Mouse (Mus musculus) intestine, embryonic 14.5 days (tissue): ENCODE measurements around the gene Hoxb5. TPM values are rescaled to one million over a fixed set of nuclear protein-coding genes. Genes with fewer than 3 reads are reported as not detected.

ENCODE experiments used
- ATAC-seq: fragments of 200-750 bp; cut with Nextera tagmentation; replicated peaks from 2 replicates; pipeline ENCODE4 v1.8.0; 2017; ENCODE audit warnings: low read depth, moderate number of reproducible peaks, moderate TSS enrichment, moderate library complexity; ENCODE audit not compliant: low FRiP score, low TSS enrichment
- DNase-seq: peaks from one replicate; pipeline ENCODE4 v3.0.0-alpha.2; 2018; ENCODE audit warnings: low spot score
- H3K27ac ChIP-seq: fragments of 300-500 bp; sonication (generic); 2 replicates; pipeline ENCODE4 v1.5.1; 2014; ENCODE audit warnings: low read depth, mild to moderate bottlenecking, control low read depth
- H3K27me3 ChIP-seq: fragments of 300-500 bp; sonication (generic); replicated peaks from 2 replicates; pipeline ENCODE4 v1.6.1; 2014; ENCODE audit warnings: low read length, control low read depth; ENCODE audit not compliant: control insufficient read depth, insufficient read depth
- H3K36me3 ChIP-seq: fragments of 300-500 bp; sonication (generic); 2 replicates; pipeline ENCODE4 v1.6.1; 2014; ENCODE audit warnings: low read length, control low read depth; ENCODE audit not compliant: control insufficient read depth, insufficient read depth
- H3K4me1 ChIP-seq: fragments of 300-500 bp; sonication (generic); replicated peaks from 2 replicates; pipeline ENCODE4 v1.6.1; 2014; ENCODE audit warnings: low read length, control low read depth, mixed read lengths; ENCODE audit not compliant: control insufficient read depth, insufficient read depth
- H3K4me2 ChIP-seq: fragments of 300-500 bp; sonication (generic); 2 replicates; pipeline ENCODE4 v1.6.1; 2014; ENCODE audit warnings: low read length
- H3K4me3 ChIP-seq: fragments of 300-500 bp; sonication (generic); 2 replicates; pipeline ENCODE4 v1.5.1; 2014; ENCODE audit warnings: low read depth, low read length, control low read depth, mixed read lengths
- H3K9ac ChIP-seq: fragments of 300-500 bp; sonication (generic); 2 replicates; pipeline ENCODE4 v1.6.1; 2014; ENCODE audit warnings: mild to moderate bottlenecking, low read length
- H3K9me3 ChIP-seq: fragments of 300-500 bp; sonication (generic); 2 replicates; pipeline ENCODE4 v1.6.1; 2016; ENCODE audit warnings: low read length, control low read depth; ENCODE audit not compliant: control insufficient read depth
- WGBS: fragments of 180-500 bp; shearing (Covaris S2); extraction: QIAGEN DNeasy Blood & Tissue Kit; methylation state at CpG from one replicate; pipeline ENCODE4 v1.1.7; 2014; 5-methylcytosine and 5-hydroxymethylcytosine counted together
- polyA plus RNA-seq: library from polyadenylated mRNA; unstranded; fragments of >200 nt; fragmentation: Nextera tagmentation; extraction: Ambion mirVana; gene quantifications from 2 replicates; pipeline ENCODE4 v1.2.1, GENCODE M21; 2014

Hoxb5 gene
- polyA plus RNA-seq, 1 experiment from 2014 or later, result 49.6 TPM

DNA sequence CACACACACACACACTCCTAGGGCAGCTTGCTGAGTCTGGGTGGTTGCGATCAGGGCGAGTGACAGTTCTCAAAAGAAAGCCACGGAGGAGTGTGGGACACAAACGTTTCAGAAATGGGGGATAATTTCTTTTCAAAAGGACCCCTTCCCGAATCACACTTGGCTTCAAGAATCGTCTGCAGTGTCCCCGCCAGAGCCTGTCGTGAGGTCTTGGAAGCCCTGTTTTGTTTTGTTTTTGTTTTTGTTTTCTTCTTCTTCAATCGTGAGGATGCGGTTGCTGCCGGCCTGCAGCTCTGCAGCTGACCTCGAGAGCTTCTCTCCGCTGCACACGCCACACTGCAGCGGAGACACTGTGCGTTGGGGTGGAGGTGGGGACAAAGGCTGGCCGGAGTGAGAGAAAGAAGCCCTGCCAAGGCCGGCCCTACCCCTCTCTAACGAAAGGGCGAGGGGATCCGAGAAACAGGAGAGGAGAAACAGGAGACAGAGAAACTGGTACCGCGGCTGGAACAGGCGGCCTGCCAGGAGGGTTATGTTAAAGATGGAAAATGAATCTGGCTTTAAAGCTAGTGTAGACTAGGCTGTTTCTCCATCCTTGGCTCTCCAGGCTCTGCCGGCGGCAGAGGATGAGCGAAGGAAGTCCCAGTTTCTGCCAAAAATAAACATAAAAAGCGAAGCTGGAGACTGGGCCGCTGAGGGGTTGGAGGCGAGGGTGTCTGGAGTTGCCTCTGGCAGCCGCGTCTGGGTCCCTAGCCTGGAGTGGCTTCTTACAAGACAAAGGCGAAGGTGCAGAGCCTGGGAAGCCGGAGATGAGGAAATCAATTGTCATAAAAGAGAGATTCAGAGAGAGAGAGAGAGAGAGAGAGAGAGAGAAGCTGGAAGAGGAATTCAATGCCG lies 25.7 kb upstream of the Hoxb5 start:
- ATAC-seq, result no peak
- DNase-seq, result no peak
- Histone ChIP-seq H3K36me3 (no peaks in the 10 kb centered on the region), H3K27me3 (peaks cover 86% of the 10 kb centered on the region), H3K9me3 (no peaks in the 10 kb centered on the region), H3K4me3 (no peak overlapping the region), H3K4me2 (peak overlapping the region; percentile 36), H3K27ac (no peak overlapping the region), H3K4me1 (peaks cover 7% of the 10 kb centered on the region; the same call in 1 of the 2 replicates), H3K9ac (0 out of 2 replicates have a peak overlapping the region, but pooled peaks have one; percentile 20)
- 7% methylated on average over 35 of the region's 35 CpGs for WGBS

DNA sequence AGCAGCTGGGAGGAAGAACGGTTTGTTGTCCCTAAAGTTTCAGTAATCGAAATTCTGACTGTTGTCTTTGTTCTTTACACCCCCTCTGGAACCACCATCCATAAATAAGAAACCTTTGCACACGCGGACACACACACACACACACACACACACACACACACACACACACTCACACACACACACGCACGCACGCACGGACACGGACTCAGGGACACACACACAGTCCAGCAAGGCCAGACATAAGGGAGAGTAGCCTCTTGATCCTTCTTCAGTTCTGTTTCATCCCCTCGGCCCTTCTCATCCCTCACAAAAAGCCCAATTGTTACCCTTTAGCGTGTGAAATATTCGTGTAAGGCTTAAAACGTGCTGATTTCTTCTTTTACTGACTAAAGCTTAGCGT lies 24.8 kb upstream of the Hoxb5 start:
- Histone ChIP-seq H3K4me2 (0 out of 2 replicates have a peak overlapping the region, but pooled peaks have one; percentile 36), H3K27me3 (peaks cover 77% of the 10 kb centered on the region), H3K9me3 (no peaks in the 10 kb centered on the region), H3K4me3 (no peak overlapping the region), H3K27ac (no peak overlapping the region), H3K9ac (no peak overlapping the region), H3K4me1 (peaks cover 7% of the 10 kb centered on the region; the same call in 1 of the 2 replicates), H3K36me3 (no peaks in the 10 kb centered on the region)
- WGBS, result 19% methylated on average over 14 of the region's 14 CpGs
- DNase-seq, result no peak
- no peak for ATAC-seq

DNA sequence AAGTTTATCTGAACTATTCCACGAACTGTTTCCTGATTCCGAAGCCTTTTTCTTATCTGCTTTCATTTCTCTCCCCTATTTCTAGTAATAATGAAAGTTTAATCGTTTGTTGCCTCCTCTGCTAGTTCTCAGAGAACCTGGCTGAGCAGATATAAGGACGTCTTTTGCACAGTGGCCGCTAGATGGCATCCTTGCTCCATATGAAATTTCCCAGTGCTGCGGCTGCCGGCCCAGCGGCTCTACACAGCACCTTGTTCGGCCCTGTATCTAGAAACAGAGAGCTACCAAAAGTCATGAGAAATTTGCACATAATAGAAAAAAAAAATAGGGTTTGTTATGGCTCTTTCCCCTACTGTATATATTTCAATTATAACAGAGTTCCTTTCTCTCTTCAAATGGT lies 24.4 kb upstream of the Hoxb5 start:
- peak; percentile 94 for DNase-seq
- Histone ChIP-seq H3K9me3 (no peaks in the 10 kb centered on the region), H3K4me3 (no peak overlapping the region), H3K9ac (no peak overlapping the region), H3K36me3 (no peaks in the 10 kb centered on the region), H3K27me3 (peaks cover 72% of the 10 kb centered on the region), H3K4me2 (no peak overlapping the region), H3K4me1 (peaks cover 7% of the 10 kb centered on the region; the same call in 1 of the 2 replicates), H3K27ac (no peak overlapping the region)
- under 1% methylated on average over 9 of the region's 9 CpGs for WGBS
- peak; percentile 32 for ATAC-seq

DNA sequence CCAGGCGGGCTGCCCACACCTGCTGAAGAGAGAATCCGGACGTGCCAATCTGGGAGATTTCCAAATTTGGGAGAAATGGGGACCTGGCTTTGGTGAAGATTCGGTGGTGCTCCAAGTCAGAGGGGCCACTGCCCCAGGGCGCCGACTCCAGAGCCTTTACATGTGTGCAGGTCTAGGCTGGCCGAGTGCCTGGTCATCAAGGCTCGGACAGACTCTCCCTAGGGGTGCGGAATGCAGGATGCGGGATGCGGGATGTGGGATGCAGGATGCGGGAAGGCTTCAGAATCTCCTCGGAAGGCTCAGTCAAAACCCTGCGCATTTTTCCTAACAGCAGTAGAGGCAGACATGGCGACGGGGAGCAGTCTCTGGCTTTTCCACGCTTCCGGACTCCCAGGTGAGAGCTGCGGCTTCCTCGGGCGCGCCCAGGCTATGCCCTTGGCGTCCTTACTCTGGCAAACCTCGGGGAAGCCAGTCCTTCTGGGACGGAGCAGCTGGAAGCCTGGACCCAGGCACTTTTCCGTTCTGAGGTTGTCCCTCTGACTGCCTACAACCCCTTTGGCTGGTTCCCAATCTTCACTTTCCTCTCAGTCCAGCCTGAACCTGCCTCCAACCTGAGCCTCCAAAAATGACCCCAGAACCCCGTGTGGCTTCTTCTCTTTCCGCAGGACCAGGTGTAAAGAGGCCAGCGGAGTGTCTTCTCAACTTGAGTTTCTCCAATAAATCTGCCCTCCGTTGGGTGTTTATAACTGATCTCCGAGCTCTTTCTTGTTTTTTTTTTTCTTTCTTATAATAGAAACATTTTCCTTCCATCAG lies 23.5 kb upstream of the Hoxb5 start:
- Histone ChIP-seq H3K27me3 (peaks cover 64% of the 10 kb centered on the region), H3K27ac (no peak overlapping the region), H3K9me3 (no peaks in the 10 kb centered on the region), H3K4me2 (peak overlapping the region; percentile 33; the same call in 1 of the 2 replicates), H3K9ac (no peak overlapping the region), H3K4me3 (no peak overlapping the region), H3K36me3 (no peaks in the 10 kb centered on the region), H3K4me1 (peaks cover 7% of the 10 kb centered on the region; the same call in 1 of the 2 replicates)
- 7% methylated on average over 31 of the region's 31 CpGs for WGBS
- DNase-seq (no peak), ATAC-seq (no peak)

DNA sequence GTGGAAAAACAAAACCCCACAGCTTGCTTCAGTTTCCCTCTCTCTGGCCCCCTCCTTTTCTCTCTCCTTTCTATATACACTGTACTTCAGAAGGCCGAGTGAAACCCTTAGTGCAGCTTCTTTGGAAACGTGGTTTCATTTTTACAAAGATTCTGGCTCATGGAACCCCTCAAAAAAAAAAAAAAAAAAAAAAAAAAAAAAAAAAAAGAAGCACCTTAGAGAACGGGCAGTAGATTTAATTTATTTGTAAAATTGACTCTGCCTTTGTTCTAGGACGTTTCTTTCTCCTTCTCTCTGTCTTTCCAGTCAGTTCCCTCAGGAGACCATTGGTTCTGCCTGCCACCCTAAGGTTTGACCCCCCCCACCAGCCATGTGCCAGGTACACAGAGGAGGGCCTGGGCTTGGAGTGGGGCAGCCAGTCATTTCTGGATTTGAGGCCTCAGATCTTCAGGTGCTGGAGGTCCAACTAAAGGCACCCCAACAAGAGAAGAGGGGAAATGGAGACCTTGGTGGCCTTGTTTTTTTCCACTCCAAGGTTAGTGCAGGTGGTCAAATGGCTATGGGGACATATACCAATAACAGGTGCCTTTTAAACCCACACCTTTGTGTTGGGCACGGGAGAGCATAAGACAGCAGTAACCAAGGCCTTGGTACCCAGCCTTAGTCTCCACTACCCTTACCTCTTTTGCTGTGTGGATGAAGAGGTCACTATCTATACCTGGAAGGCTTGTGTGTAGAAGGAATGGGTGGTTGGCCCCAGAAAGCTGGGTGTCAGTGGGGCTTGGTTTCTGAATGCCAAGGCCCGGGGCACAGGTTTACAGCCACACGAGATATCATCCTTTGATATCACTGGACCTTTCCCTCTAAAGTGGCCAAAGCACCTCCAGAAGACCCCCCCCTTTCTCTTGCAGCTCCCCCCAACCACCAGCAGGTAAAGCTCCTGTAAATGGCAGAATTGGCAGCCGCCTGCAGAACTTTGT lies 22.4 kb upstream of the Hoxb5 start:
- Histone ChIP-seq H3K4me1 (peaks cover 7% of the 10 kb centered on the region; the same call in 1 of the 2 replicates), H3K27me3 (peaks cover 53% of the 10 kb centered on the region), H3K27ac (no peak overlapping the region), H3K4me2 (peak overlapping the region; percentile 86; the same call in 1 of the 2 replicates), H3K36me3 (no peaks in the 10 kb centered on the region), H3K9me3 (no peaks in the 10 kb centered on the region), H3K4me3 (no peak overlapping the region), H3K9ac (no peak overlapping the region)
- DNase-seq, result no peak
- WGBS, result 23% methylated on average over 8 of the region's 8 CpGs
- no peak for ATAC-seq

DNA sequence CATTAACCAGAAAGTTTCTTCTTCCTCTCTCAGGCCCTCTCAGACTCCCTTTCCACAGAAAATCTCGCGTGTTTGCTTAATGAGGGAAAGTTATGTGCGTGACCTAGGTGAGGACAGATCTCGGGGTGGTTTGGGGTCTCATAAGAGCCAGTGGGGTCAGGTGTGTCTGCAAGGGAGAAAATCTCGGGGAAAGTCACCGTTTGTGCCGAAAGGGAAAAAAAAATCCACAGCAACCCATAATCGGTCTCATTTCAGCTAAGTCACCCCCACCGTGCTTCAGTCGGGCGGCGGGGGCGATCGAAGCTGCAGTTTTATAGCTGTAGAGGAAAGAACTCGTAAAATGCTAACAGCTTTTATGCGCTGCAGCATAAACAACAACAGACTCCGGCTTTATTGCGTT lies 21.7 kb upstream of the Hoxb5 start:
- Histone ChIP-seq H3K27me3 (peaks cover 52% of the 10 kb centered on the region), H3K36me3 (no peaks in the 10 kb centered on the region), H3K9me3 (no peaks in the 10 kb centered on the region), H3K4me1 (peaks cover 7% of the 10 kb centered on the region; the same call in 1 of the 2 replicates), H3K4me2 (peak overlapping the region; percentile 86), H3K9ac (no peak overlapping the region), H3K4me3 (peak overlapping the region; percentile 49; the same call in 1 of the 2 replicates), H3K27ac (no peak overlapping the region)
- DNase-seq (no peak), ATAC-seq (no peak)
- 12% methylated on average over 18 of the region's 18 CpGs for WGBS

DNA sequence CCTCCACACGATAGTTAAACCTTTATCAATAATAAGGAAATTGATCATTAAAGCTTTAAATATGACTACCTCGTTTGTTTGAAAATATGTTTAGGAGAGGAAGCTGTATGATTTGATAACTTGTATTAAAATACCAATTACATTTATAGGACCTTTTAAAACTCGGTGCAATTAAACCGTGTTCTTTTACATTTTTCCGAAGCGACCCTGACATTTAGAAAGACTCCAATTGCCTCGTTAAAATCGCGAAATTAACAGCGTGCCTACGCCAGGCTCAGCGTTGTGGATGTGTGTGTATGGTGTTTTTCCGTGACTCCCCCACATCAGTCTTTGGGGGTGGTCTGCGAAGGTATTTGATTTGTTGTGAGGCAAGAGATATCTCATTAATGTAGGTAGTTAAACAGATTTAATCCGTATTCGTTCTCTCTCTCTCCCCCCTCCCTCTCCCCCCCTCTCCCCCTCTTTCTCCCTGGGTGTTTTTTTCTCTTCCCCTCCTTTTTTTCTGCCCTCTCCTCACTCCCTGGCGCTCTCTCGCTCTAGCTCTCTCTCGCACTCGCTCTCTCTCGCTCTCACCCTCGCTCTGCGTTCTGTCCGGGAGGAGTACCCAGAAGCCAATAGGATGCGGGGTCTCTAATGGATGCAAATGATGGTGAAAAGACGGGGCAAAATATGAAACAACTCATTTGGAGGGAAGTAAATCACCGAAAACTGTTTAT lies 21.1 kb upstream of the Hoxb5 start, which contains the start of gene Hoxb8:
Gene Hoxb8, plus strand, starts transcription at position 51 of the 716 bp plus-strand sequence.
- DNase-seq (no peak), ATAC-seq (no peak)
- H3K4me2 ChIP-seq, result peak within 1 kb of the TSS; percentile 86
- H3K4me1 ChIP-seq, result peaks cover 8% of the 10 kb centered on the region
- peaks cover 51% of the 10 kb centered on the region for H3K27me3 ChIP-seq
- H3K27ac ChIP-seq, result peak within 1 kb of the TSS; percentile 93; the same call in 1 of the 2 replicates
- no peaks in the 10 kb centered on the region for H3K36me3 ChIP-seq
- H3K9me3 ChIP-seq, result no peaks in the 10 kb centered on the region
- peak within 1 kb of the TSS; percentile 82 for H3K9ac ChIP-seq
- peak within 1 kb of the TSS; percentile 49 for H3K4me3 ChIP-seq
- WGBS, result 2% methylated on average over 27 of the region's 27 CpGs
